Mouse (Mus musculus): ENCODE results near the gene Lrfn1.
A peak's percentile ranks its signal among the peaks of the same experiment; 100 is the strongest.

Gene Lrfn1

DNA sequence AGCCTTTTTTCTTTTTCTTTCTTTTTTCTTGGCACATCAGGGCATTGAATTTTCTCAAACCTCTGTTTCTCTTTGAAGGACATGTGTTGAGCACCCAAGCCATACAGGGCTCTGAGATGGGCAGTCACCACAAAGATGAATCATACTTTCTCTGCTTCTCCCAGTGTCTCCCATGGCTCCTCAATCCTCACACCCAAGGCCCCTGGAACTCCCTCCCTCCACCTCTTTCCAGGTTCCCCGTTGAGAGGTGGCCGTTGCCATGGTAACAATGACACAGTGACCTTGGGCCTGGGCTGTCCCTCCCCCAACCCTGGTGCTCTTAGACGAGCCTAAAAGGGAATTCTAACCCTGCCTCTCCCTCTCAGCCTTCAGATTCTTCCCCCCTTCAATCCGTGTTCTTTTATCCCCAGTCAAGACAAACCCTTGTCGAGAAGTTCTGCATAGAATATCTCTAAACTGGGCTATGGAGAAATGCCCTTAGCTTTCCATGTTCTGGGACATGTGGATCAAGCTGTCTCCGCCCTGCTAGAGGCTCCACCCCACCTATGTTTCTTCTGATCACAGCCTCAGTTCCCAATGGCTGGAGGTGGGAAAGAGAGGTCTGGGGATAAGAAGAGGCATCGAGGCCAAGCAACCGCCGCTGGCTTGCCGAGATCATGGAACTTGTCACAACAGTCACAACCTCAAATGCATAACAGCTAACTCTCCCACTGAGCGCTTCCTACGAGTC lies 4.5 kb upstream of the Lrfn1 start:
- peak; percentile 69 to 87 for DNase-seq (ENCODE audit: inconsistent age in 2 of 2, low spot score in 1 of 2)

GRCm38 (mm10) chr7:28447865-28448820 lies 3.6 kb upstream of the Lrfn1 start:
- no peak for DNase-seq (ENCODE audit: inconsistent age in 2 of 2, low spot score in 1 of 2)

DNA sequence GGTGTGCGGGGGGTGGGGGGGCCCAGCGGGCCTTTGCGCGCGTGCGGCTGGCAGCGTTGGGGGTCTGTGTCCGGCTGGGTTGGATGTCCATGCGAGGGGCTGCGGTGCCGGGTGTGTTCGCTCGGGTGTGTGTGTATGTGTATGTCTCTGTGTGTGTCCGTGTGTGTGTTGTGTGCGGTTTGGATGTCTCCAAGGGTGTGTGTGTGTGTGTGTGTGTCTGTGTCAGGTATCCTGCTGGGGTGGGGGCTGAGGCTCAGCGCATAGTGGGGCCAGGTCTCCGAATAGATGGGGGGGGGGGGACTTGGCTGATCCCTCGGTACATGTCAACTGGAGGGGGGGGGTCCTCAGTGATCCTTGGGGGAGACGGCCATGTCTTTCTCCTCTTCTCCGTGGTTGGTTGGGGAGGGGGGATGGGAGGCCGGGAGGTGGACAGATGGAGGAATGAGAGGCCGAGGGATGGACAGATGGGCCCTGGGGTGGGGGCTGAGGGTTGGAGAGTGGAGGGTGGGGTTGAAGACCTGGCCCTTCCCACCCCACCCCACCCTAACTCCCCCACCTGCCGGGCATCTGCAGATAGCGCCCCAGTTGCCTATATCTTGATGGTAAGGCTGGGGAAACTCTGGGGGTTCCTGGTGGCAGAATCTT lies 703 bp downstream of the Lrfn1 start:
- DNase-seq (ENCODE audit: inconsistent age in 2 of 2, low spot score in 1 of 2), result no peak

DNA sequence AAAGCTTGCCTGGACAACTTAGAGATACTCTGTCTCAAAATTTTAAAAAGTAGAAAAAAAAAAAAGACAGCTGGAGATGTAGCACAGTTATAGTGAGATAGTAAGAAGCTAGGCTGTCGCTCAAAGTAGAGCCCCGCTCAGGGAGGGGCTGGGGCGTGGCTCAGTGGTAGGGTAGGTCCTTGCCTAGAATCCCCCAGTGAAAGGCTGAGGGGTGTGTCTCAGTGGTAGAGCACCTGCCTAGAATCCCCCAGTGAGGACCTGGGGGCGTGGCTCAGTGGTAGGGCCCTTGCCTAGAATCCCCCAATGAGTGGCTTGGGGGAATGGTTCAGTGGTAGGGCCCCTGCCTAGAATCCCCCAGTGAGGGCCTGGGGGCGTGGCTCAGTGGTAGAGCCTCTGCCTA lies 8.6 kb downstream of the Lrfn1 start:
- DNase-seq (ENCODE audit: inconsistent age in 2 of 2, low spot score in 1 of 2), result no peak

GRCm38 (mm10) chr7:28462769-28463168 lies 11.0 kb downstream of the Lrfn1 start:
- no peak for DNase-seq (ENCODE audit: inconsistent age in 2 of 2, low spot score in 1 of 2)

DNA sequence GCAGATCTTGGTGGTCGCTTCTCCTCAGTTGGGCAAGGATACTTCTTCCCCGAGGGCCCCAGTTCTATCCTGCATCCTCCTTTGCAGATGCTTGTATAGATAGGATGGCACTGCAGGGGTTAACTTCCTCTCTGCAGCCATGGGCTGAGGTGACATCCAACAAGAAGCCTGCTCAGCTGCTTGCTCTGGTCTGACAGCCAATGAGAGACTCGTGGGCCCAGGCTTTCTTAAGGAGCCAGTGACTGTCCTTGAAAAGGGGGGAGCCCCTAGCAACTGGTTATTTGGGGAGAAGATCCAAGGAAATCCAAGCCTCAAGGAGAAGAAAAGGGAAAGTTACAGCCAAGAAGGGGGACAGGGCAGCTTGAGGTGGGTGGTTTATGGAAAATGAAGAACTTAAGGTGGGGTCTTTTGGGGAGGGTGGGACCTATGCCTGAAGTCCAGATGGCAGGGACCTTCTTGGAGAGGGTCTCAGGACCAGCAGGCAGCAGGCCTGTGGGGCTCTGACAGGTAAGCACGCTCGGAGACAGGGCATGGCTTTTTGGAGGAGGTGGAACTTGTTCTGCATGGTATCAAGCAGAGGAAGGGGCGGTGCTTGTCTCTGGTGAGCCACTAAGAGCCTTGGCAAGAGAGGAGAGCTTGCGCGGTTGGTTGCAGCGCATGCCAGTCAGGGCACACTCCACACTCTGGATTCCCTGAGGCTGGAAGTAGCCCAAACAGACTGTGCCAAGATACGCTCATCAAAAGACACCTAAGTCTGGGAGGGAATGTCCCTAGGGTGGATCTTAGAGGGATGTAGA lies 12.8 kb downstream of the Lrfn1 start:
- peak; percentile 85 to 91 for DNase-seq (ENCODE audit: inconsistent age in 2 of 2, low spot score in 1 of 2)

- no peak for DNase-seq (ENCODE audit: inconsistent age in 2 of 2, low spot score in 1 of 2)
These were observed 15.0 kb downstream of the Lrfn1 start for GRCm38 (mm10) chr7:28466721-28467212.

DNA sequence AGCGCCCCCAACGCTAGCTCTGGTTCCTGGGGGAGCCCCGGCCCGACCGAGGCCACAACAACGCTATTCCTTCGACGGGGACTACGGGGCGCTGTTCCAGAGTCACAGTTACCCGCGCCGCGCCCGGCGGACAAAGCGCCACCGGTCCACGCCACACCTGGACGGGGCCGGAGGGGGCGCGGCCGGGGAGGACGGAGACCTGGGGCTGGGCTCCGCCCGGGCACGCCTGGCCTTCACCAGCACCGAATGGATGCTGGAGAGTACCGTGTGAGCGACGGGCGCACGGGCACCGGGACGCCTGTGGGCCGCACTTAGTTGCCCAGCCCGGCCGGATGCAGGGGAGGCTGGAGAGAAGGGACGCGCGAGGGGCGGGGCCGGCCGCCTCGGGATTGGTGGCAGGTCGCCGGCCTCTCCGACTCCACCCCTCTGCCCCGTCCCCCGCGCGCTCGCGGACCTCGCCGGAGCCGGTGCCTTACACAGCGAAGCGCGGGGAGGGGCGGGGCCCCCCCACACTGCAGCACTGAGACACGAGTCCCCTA lies 15.5 kb downstream of the Lrfn1 start:
- DNase-seq (ENCODE audit: inconsistent age in 2 of 2, low spot score in 1 of 2), result peak; percentile 75 to 86

DNA sequence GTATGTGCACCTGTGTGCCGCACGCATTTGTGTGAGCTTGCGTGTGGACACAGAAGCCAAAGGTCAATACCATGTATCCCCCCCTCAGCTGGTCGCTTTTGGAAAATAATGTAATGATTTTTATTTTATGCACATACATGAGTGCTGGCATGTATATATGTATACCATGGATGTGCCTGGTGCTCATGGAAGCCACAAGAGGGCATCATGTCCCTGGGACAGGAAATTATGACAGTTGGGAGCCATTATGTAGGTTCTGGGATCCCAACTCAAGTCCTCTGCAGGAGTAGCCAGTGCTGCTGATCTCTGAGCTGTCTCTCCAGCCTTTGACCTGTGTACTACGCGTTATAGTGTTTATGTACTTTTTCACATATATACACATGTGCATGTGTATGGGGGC lies 24.4 kb downstream of the Lrfn1 start:
- DNase-seq (ENCODE audit: inconsistent age in 2 of 2, low spot score in 1 of 2), result no peak

DNA sequence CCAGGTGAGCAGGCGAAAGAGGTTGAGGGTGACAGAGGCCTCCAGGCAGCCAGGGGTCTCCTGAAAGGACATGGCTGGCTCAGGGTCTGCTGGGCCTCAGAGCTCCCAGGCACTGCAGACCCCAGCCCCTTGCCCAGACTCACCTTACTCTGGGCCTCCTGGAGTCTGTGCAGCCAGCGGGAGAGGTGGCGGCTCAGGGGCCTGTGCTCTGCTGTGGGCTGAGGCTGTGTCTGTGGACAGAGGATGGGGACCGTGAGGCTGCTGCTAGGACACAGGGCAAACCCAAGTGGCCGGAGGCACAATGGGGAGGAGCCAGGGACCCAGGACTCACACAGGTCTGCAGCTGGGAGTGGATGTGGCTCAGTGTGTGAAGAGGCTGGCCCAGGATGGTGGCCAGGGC lies 25.6 kb downstream of the Lrfn1 start:
- DNase-seq (ENCODE audit: inconsistent age in 2 of 2, low spot score in 1 of 2), result no peak

DNA sequence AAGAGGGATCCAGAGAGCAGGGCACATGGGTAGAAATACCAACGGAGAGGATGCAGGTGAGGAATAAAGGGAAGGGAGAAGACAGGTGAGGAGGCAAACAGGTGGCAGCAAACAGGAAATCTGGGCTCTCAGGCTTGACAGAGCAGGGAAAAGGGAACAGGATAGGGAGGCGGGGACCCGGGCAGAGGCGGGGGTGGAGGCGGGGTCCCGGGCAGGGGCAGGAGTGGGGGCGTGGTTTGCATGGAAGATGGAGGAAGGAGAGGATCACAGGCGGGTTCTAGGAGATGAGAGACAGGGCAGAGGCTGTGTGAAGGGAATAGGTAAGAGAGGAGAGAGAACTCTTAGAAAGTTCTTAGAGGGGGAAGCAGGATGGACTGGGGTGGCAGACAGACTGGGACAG lies 27.1 kb downstream of the Lrfn1 start:
- no peak for DNase-seq (ENCODE audit: inconsistent age in 2 of 2, low spot score in 1 of 2)

DNA sequence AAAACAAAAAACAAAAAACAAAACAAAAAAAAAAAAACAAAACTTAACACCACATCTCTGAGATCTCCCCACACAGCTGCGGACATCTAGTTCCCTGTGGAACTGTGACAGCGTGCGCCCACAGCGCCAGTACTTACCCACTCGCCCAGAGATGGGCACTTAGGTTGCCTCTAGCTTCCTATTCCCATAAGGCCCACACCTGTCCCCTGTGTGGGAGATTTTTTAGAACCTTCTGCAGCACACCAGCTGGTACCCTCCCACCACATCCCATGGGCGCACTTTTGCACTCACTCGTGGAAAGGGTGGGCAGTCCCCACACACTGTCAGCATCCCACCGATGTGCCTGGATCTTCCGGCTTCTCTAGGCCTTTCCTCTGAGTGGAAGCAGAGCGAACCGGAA lies 31.1 kb downstream of the Lrfn1 start:
- no peak for DNase-seq (ENCODE audit: inconsistent age in 2 of 2, low spot score in 1 of 2)

- DNase-seq (ENCODE audit: inconsistent age in 2 of 2, low spot score in 1 of 2), result no peak
These were observed 32.4 kb downstream of the Lrfn1 start for GRCm38 (mm10) chr7:28484192-28484591.

- peak; percentile 27 to 58 for DNase-seq (ENCODE audit: inconsistent age in 2 of 2, low spot score in 1 of 2)
These were observed 36.3 kb downstream of the Lrfn1 start for GRCm38 (mm10) chr7:28488030-28488491.

- peak; percentile 66 to 89 for DNase-seq (ENCODE audit: inconsistent age in 2 of 2, low spot score in 1 of 2)
These were observed 38.6 kb downstream of the Lrfn1 start for GRCm38 (mm10) chr7:28490410-28490809.

DNA sequence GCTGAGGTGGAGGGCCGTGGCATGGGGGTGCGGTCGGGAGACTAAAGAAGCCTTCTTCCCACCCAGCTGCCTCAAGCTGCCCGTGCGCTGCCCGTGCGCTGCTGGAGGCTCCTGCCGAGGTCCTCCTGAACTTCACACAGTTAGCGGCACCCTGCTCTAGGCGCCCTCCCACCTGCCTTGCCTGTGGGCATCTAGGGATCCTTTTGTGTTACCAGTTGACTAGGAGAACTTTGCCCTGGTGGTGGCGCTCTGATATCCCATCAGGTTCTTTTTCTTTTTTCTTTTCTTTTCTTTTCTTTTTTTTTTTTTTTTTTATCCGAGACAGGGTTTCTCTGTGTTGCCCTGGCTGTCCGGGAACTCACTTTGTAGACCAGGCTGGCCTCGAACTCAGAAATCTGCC lies 39.1 kb downstream of the Lrfn1 start:
- DNase-seq (ENCODE audit: inconsistent age in 2 of 2, low spot score in 1 of 2), result no peak

GRCm38 (mm10) chr7:28492310-28492709 lies 40.5 kb downstream of the Lrfn1 start:
- DNase-seq (ENCODE audit: inconsistent age in 2 of 2, low spot score in 1 of 2), result no peak

DNA sequence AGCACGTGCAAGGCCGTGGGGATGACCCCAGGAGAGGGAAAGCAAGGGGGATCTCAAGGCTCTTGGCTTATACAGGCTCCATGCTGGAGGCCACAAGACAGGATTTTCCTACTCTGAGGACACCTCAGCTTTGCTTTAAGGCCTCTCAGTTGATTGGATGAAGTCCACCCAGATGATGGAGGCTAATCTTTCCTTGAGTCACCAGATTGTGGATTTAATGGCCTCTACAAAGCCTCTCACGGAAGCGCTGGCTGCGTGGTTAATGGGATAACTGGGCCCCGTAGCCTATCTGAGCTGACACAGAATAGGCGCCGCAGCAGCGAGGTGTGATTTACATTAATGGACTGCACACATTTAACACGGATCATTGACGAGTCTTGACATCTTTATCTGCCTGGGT lies 43.6 kb downstream of the Lrfn1 start:
- no peak for DNase-seq (ENCODE audit: inconsistent age in 2 of 2, low spot score in 1 of 2)

- DNase-seq (ENCODE audit: inconsistent age in 2 of 2, low spot score in 1 of 2), result peak; percentile 33 to 55
These were observed 53.8 kb downstream of the Lrfn1 start for GRCm38 (mm10) chr7:28505585-28505984.

GRCm38 (mm10) chr7:28509121-28509520 lies 57.3 kb downstream of the Lrfn1 start:
- DNase-seq (ENCODE audit: inconsistent age in 2 of 2, low spot score in 1 of 2), result peak; percentile 58 to 82
